Mouse (Mus musculus) cerebellum, adult 11-12 months (tissue): Measurements from ENCODE around the gene Ccne1.

Experiments
- DNase-seq: peaks from one replicate; pipeline ENCODE4 v3.0.0; 2022

The Ccne1 gene

DNA sequence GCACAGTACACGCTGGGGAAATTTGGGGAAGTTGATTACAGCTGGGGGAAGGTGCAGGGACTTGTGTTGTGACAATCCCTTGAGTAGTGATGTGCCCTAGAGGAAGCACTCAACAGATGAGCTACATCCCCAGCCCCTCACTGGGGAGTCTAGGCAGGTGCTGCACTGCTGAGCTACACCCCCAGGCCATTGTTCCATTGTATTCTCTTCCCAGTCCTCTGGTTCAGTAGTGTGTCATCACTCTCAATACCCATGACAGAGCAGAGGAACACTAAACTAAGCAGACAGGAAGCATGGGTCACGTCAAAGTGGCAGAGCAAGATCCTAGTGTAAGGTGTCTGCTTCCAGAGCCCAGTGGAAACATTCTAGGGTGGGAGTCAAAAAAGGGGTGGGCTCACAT, 14.2 kb downstream of the Ccne1 start:
- DNase-seq = no peak

DNA sequence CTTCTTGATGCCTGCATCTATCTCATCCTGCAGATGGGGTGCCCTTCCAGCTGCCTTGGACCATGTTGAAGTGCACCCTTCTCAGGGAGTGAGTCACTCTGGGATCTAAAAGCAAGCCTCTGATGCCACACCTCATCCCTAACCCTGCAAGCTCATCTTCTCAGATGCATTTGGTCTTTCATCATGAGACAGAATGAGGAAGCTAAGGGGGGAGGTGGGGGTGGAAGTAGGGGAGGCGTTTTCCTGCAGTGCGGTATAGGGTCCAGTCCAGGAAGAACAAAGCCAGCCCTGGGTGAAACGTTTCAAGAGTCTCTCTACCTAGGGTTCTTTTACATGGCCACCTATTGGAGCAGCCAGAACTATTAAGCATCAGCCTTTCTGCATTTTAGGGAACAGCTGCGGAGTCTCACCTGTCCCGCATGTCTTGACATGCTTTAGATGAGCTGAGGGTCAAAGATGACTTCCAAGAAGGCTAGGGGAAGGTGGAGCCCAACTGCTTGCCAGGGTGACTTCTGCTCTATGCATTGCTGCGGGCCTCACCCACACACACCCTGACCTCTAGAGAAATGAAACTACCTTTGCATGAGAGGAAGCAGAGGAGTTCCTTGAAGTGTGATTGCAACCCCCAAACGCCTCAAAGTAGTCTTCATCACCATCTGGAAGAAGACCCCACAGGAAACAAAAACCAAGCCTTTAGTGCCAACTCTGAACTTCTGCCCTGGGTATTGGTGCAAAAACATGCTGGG, 17.2 kb downstream of the Ccne1 start:
- no peak for DNase-seq

DNA sequence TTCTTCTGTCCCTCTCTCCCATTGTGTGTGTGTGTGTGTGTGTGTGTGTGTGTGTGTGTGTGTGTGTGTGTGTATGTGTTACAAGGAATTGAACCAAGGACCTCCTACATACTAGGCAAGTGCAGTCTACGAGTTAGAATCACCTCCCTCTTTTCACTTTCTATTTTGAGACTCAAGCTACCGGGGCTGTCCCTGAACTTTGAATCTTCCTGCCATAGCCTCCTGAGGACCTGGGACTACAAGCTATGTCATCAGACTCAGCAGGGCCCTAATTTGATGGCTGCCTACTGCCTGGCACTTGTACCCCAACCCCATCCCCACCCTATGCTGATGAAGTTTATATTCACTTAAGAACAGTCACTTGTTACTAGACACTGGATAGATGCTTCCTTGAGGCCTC, 18.9 kb downstream of the Ccne1 start:
- no peak for DNase-seq

DNA sequence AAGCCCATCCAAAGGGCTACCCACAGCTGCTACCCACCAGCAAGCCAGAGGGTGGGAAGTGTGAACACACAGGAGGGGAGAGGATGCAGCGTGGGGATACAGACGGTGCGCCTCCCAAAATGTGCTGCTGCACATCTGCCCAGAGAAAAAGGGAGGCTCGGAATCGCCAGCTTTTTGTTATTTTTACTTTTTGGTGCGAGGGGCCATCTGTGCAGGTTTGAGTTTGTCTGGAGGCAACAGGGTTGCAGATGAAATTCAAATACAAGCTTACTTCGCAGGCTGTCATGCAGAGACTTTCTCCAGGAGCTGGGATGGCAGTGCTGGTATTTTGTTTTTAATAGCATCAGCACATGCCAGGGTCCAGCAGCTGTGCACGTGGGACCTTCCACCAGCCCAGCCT, 19.5 kb downstream of the Ccne1 start:
- no peak for DNase-seq

GRCm38 (mm10) chr7:38086401-38086800, 20.9 kb downstream of the Ccne1 start:
- peak; percentile 64 for DNase-seq

DNA sequence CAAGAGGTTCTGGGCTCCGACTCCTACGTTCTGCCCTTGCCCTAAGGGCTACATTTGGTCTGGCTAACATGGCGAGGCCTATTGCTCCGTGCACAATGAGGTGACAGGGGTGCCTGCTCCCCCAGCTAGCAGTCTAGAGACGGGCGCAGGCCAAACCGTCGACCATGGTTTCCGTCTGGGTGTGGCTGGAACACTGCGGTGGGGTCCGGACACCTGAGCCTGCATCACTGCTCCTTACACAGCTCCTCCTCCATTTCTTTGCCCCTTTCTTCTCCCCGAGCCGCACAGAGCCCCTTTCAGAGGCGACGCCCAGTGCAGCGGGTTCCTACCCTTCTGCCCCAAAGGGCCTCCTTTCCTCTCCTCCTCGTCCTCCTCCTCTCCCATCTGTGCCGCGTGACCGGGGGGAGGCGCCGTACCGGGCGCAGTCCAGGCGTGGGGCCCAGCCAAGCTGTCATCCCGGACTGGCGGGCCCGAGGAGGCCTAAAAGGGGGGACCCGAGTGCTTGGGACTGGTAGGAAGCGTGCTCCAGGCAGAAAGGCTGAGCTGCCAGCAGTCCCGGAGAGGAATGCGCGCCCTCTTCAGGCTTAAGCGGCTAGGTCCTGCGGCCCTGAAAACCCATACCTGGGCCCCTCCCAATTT, 21.6 kb downstream of the Ccne1 start:
- DNase-seq = peak; percentile 84

DNA sequence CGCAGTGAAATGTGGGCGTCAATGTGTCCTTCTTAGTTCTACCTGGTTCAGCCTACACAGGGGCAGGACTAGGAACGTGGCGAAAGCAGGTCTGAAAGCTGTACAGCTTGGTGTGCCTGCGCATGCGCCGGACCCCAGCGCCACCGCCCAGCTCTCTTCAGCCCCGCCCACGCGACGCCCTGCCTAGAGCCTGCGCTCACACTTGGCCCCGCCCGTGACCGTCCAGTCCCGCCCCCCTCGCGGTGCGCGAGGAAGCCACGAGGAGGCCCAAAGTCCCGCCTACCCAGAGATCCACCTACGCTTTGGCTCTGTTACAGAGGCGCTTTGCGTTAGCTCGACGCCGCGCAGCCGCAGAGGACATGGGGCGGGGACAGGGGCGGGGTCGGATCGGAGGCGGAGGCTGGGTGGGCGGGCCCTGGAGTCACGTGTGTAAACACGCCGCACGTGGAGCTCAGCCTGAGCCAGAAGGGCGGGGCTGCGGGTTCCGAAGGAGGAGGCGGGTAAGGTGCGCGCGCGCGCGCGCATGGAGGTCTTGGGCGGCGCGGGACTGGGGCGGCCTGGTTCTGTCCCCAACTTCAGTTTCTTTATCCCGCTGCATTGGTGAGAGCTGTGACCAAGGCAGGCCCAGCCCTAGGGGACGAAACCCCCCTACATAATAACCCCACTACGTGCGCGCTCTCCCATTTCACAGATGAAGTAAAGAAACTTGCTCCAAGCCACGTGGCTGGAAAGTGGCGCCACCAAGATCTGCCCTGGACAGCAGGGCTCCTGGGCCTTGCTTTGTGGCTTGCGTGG, 22.4 kb downstream of the Ccne1 start:
- DNase-seq = peak; percentile 100

DNA sequence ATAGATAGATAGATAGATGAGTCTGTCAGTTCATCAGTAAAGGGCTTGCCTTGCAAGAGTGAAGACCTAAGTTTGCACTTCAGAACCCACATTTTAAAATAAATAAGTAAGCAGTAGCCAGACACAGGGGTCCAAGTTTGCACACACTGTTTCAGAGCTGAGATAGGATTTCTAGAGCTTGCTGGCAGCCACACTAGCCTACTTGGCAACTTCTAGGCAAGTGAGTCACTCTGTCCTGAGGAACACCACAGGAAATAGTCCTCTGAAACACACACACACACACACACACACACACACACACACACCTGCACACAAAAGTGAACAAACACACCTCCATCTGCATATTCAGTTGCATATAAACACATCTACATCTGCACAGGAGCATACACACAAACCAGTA, 24.4 kb downstream of the Ccne1 start:
- no peak for DNase-seq

GRCm38 (mm10) chr7:38077189-38077588, 30.1 kb downstream of the Ccne1 start:
- DNase-seq = no peak

DNA sequence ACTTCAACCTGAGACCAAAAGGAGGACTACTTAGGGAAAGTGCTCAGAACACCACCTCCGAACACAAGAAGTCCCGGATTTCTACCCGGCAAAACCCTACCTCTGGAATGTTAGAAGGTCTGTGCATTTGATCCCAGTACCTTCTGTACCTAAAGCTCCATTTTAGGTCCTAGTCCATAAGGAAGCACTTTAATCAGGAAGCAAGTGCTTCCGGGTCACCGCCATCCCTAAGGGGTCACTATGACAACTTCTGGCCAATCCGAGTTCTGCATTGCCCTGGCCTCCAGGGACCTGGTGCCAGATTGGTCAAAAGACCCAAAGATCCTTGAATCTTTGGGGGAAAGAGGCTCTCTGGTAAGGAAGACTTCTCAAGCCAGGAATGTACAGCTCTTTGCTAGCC, 31.8 kb downstream of the Ccne1 start:
- DNase-seq = no peak

- no peak for DNase-seq
These were observed 32.4 kb downstream of the Ccne1 start for GRCm38 (mm10) chr7:38074920-38075319.

DNA sequence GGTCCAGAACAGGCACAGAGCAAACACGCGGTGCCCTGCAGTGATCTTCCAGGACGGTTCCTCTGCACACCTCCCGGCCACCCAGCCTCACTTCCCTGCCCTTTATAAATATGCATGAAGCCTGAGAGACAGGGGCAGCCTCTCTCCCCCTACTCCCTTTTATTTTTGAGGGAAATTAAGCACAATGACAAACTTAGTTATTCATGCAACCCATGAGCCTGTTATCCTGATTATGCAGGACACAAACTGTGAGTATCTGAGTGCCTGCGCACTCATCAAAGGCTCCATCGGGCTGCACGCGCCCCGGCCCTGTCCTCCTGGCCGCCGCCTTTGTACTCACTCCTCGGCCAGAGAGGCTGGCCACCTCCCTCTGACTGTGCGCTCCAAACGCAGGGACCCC, 32.8 kb downstream of the Ccne1 start:
- DNase-seq = no peak

DNA sequence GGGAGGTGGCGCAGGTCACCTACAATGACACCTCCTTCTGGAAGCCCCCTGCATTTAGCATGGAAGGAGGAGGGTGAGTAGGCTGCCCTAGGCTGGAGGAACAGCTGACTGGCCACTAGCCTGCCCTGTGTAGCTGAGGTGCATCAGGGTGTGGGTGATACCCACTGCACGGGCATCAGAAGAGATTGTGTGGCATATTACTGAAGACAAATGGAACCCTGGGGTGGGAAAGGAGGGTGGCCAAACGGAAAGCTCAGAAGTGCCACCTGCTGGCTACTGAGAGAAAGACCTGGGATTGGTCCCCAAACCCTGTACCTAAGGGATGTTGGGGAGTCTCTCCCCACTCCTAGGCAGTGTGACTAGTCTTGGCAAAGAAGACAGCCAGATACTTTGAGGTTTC, 33.6 kb downstream of the Ccne1 start:
- peak; percentile 71 for DNase-seq

- no peak for DNase-seq
These were observed 36.3 kb downstream of the Ccne1 start for GRCm38 (mm10) chr7:38071065-38071464.

- no peak for DNase-seq
These were observed 36.7 kb downstream of the Ccne1 start for GRCm38 (mm10) chr7:38070663-38071062.

DNA sequence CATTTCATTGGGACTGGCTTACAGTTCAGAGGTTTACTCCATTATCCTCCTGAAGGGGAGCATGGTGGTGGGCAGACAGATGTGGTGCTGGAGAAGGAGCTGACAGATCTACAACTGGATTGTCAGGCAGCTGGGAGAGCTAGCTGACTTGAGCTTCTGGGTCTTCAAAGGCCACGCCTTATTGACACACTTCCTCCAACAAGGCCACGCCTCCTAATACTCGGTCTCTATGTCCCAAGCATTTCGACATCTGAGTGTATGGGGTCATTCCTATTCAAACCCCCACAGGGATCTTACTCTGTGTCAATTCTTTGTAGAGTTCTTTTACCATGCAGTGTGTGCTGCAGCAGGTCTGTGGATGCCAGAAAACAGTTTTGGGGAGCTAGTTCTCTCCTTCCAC, 42.9 kb downstream of the Ccne1 start:
- DNase-seq = no peak

DNA sequence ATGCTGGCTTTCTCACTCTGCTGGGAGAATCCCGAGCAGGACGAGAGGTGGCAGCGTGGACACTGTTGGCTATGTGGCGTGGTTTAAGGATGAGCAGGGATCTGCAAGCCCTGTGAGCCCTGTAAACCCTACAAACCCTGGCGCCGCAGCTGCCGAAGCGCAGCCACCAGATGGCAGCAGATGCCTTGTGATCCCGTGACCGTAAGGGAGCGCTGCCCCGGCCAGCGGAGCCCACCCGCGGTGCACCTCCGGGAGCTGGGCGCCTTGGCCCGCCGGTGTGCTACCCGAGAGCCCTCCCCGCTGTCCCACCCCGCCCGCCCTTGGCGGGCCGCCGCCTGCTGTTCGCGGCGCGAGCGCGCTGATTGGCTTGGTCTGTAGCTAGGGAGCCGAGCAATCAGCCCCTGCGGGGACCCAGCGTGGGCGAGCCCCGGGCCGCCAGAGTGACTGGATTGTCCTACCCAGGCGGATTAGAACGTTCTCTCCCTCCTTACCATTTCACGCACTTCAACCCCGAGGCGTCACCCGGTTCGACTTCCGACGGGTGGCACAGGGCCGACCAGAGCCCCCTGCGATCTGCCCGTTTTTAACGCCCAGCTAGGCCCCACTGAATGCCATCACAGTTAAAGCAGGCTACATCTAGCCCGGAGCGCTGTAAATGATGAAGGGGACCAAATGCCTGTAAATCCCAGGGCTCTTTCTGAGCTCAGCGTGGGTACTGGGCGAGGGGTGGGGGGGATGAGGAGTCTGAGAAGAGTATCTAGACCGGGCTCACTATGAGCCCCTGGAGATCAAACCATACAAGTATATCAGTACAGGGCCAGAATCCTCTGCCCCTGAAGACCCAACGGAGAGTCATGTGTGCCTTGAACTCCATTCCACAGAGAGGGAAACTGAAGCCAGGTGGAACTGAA, 46.0 kb downstream of the Ccne1 start:
- peak; percentile 90 for DNase-seq

DNA sequence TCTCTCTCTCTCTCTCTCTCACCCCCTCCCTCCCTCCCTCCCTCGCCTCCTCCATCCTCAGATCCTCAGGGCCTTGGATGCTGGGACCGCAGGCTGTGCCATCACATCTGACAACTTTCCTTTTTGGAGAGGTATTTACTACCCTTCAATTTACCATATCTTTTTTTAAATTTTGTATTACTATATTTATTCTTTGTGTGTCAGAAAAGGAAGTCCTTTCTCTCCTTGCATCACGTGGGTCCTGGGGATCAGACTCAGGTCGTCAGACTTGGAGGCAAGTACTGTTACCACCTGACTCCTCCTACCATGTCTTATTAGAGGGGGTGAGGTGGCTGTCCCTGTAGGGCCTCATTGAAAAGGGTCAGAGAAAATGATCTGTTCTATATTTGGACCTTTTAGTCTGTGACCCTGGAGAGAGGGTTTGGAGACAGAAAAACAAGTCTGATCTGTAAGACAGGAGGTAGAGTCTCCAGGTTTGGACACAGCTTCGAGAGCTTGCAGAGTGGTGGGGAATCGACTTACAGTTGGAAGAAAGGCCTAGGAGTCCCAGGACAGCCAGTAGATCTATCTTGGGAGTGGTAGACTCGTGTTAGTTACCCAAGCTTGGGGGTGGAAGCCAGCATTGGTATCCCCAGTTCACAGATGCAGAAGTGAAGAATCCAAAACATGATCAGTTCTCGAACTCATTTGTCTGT, 47.6 kb downstream of the Ccne1 start:
- no peak for DNase-seq

- no peak for DNase-seq
These were observed 48.2 kb downstream of the Ccne1 start for GRCm38 (mm10) chr7:38059096-38059495.

DNA sequence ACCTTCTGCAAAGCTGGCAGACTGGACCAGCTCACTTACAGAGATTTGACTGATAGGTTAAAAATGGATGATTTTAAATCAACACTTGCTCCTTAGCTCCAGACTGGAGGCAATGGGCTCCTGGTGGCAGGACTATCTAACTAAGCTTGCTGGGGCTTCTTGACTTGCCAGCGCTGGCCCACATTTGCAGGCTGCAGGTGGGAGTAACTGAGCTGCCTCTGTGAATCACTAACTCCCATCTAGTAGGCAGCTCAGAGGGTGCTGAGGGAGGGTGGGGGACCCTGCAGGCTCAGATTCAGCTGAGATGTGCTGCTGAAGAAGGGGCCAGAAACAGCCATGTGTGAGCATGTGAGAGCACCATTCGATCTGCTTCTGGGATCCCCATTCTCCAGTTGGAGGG, 51.3 kb downstream of the Ccne1 start:
- DNase-seq = no peak

GRCm38 (mm10) chr7:38054246-38054645, 53.1 kb downstream of the Ccne1 start:
- no peak for DNase-seq
